Mouse (Mus musculus) C2C12 (cell line): ENCODE results near the gene Auts2.

ENCODE experiments used
- CTCF ChIP-seq: IDR thresholded peaks from one replicate; pipeline ENCODE4 v1.5.1; 2011; ENCODE audit not compliant: control insufficient read depth, insufficient read depth, insufficient read length
- MAX ChIP-seq: IDR thresholded peaks from one replicate; pipeline ENCODE4 v1.6.1; 2011; ENCODE audit warnings: mild to moderate bottlenecking, control low read depth
- USF1 ChIP-seq: IDR thresholded peaks from one replicate; pipeline ENCODE4 v1.6.1; 2011; ENCODE audit warnings: low read depth, mild to moderate bottlenecking, control low read depth, moderate library complexity

- TF ChIP-seq MAX, result no peak
- TF ChIP-seq USF1, result no peak
- no peak for TF ChIP-seq CTCF
Observed at GRCm38 (mm10) chr5:131595730-131596129, 947.4 kb downstream of the Auts2 start.
